ENCODE assay signal across 28 mouse cellular contexts in genomic region chr9:113922677-113923076, GRCm38 (mm10).
"Had no signal": no experiment of that assay in that cellular context is flagged by ENCODE, and none has a peak within 500 bp of the region (broad histone marks: within the 10 kb centered on the region; RNA-seq: fewer than 3 reads in every experiment).

No protein-coding gene starts in this region.

- H3K9ac ChIP-seq: embryonic facial prominence, embryonic 12.5 days; embryonic facial prominence, embryonic 13.5 days; embryonic facial prominence, embryonic 15.5 days; forebrain, embryonic 12.5 days; forebrain, embryonic 13.5 days; forebrain, embryonic 15.5 days; forebrain, postnatal 0 days had no signal

- H3K9me3 ChIP-seq: embryonic facial prominence, embryonic 10.5 days; embryonic facial prominence, embryonic 12.5 days; embryonic facial prominence, embryonic 13.5 days; embryonic facial prominence, embryonic 15.5 days; forebrain, embryonic 10.5 days; forebrain, embryonic 12.5 days; forebrain, embryonic 13.5 days; forebrain, embryonic 15.5 days had no signal

- H3K27ac ChIP-seq: embryonic facial prominence, embryonic 10.5 days; embryonic facial prominence, embryonic 12.5 days; embryonic facial prominence, embryonic 13.5 days; embryonic facial prominence, embryonic 15.5 days; forebrain, embryonic 10.5 days; forebrain, embryonic 12.5 days; forebrain, embryonic 13.5 days; forebrain, embryonic 15.5 days; gastrocnemius, adult 2 months; heart, adult 2 months had no signal

- H3K4me3 ChIP-seq: embryonic facial prominence, embryonic 10.5 days; embryonic facial prominence, embryonic 12.5 days; embryonic facial prominence, embryonic 13.5 days; embryonic facial prominence, embryonic 15.5 days; erythroblast, embryonic 14.5 days; forebrain, embryonic 10.5 days; forebrain, embryonic 12.5 days; forebrain, embryonic 13.5 days; forebrain, embryonic 15.5 days; gastrocnemius, adult 2 months; heart, adult 2 months had no signal

- H3K4me1 ChIP-seq: embryonic facial prominence, embryonic 10.5 days; embryonic facial prominence, embryonic 12.5 days; embryonic facial prominence, embryonic 13.5 days; embryonic facial prominence, embryonic 15.5 days; forebrain, embryonic 10.5 days; forebrain, embryonic 12.5 days; forebrain, embryonic 13.5 days; forebrain, embryonic 15.5 days had no signal

- DNase-seq: cerebellum, adult 2 months; cerebellum, adult 8-10 months; cerebellum, adult 9-10 months; cerebellum, adult 9-11 months; cerebellum, postnatal 10 days; cerebellum, postnatal 14 days; cerebellum, postnatal 25 days; cerebellum, postnatal 36 days; embryo, embryonic 11 days; forebrain, postnatal 0 days; gastrocnemius, adult 2 months; gastrocnemius, postnatal 10 days; gastrocnemius, postnatal 14 days; gastrocnemius, postnatal 25 days; gastrocnemius, postnatal 36 days; heart, adult 18-20 months; heart, adult 2 months had no signal

- ATAC-seq: forebrain, embryonic 13.5 days; forebrain, embryonic 14.5 days; forebrain, embryonic 15.5 days; forebrain, embryonic 16.5 days; forebrain, postnatal 0 days had no signal

- H3K4me2 ChIP-seq: embryonic facial prominence, embryonic 12.5 days; embryonic facial prominence, embryonic 13.5 days; embryonic facial prominence, embryonic 15.5 days; forebrain, embryonic 12.5 days; forebrain, embryonic 13.5 days; forebrain, embryonic 15.5 days had no signal

- H3K27me3 ChIP-seq: embryonic facial prominence, embryonic 12.5 days; embryonic facial prominence, embryonic 13.5 days; embryonic facial prominence, embryonic 15.5 days; forebrain, embryonic 12.5 days; forebrain, embryonic 13.5 days; forebrain, embryonic 15.5 days had no signal
